Mouse (Mus musculus) cerebellum, postnatal 14 days (tissue): ENCODE measurements around the gene Synpo2l.
"Not testable (repeated sequence)": the region's sequence is repeated elsewhere in the genome, so short reads cannot be mapped to it uniquely, and the experiment has no call there.

Source experiments
- DNase-seq, 2 experiments: peaks; one replicate each; pipeline ENCODE4 v3.0.0; 2021; ENCODE audit warnings: mixed read lengths in 2 of 2

Synpo2l gene

GRCm38 (mm10) chr14:20640644-20641437, 27.3 kb downstream of the Synpo2l start, which contains the start of gene Usp54:
Usp54 (minus strand) TSS chr14:20641063.
- peak; percentile 98 to 99 for DNase-seq

GRCm38 (mm10) chr14:20639918-20640619, 28.1 kb downstream of the Synpo2l start:
- DNase-seq = peak; percentile 24 to 26

- no peak for DNase-seq
Observed at GRCm38 (mm10) chr14:20638702-20639101, 29.5 kb downstream of the Synpo2l start.

GRCm38 (mm10) chr14:20637818-20638574, 30.2 kb downstream of the Synpo2l start:
- no peak for DNase-seq

- DNase-seq = not testable (repeated sequence)
Observed at GRCm38 (mm10) chr14:20636968-20637367, 31.2 kb downstream of the Synpo2l start.

GRCm38 (mm10) chr14:20635546-20635945, 32.6 kb downstream of the Synpo2l start:
- DNase-seq = no peak

GRCm38 (mm10) chr14:20631253-20631652, 36.9 kb downstream of the Synpo2l start:
- no peak for DNase-seq

GRCm38 (mm10) chr14:20626971-20627370, 41.2 kb downstream of the Synpo2l start:
- peak; percentile 20 to 32 for DNase-seq

GRCm38 (mm10) chr14:20626447-20626846, 41.7 kb downstream of the Synpo2l start:
- no peak for DNase-seq

- DNase-seq = no peak
Observed at GRCm38 (mm10) chr14:20622907-20623306, 45.2 kb downstream of the Synpo2l start.

GRCm38 (mm10) chr14:20622412-20622811, 45.7 kb downstream of the Synpo2l start:
- DNase-seq = no peak

- DNase-seq = no peak
Observed at GRCm38 (mm10) chr14:20621903-20622302, 46.3 kb downstream of the Synpo2l start.

GRCm38 (mm10) chr14:20619131-20619530, 49.0 kb downstream of the Synpo2l start:
- no peak for DNase-seq

GRCm38 (mm10) chr14:20618211-20618610, 49.9 kb downstream of the Synpo2l start:
- DNase-seq = no peak

- DNase-seq = no peak
Observed at GRCm38 (mm10) chr14:20616421-20616820, 51.7 kb downstream of the Synpo2l start.

- DNase-seq = no peak
Observed at GRCm38 (mm10) chr14:20615075-20615474, 53.1 kb downstream of the Synpo2l start.

GRCm38 (mm10) chr14:20612820-20613219, 55.3 kb downstream of the Synpo2l start:
- DNase-seq = no peak

- no peak for DNase-seq
Observed at GRCm38 (mm10) chr14:20610146-20610545, 58.0 kb downstream of the Synpo2l start.

GRCm38 (mm10) chr14:20609519-20609918, 58.6 kb downstream of the Synpo2l start:
- DNase-seq = no peak
